Mouse (Mus musculus) kidney, postnatal 25 days (tissue): ENCODE measurements around the gene Dlec1.

Experiments
- DNase-seq, 2 experiments: peaks; one replicate each; pipeline ENCODE4 v3.0.0; 2021; ENCODE audit warnings: mixed read lengths in 2 of 2

Gene Dlec1

DNA sequence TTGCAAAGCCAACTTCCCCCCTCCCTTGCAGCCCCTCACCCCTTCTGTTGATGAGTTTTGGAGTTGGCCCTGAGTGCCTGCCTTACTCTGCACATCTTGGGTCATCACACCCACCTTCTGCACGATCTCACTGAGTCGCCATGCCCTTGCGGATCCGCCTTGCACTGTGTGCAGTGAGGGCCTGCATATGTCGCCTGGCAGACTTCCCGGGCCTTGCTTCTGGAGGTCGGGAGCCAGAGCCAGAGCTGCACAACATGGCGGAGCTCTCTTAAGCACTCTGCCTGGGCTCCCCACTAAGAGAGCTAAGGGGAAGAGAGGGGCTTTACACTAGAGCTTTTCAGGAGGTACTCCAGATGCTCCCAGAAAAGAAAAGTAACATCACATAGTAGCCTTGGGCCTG is 42.4 kb downstream of the Dlec1 start:
- no peak for DNase-seq

DNA sequence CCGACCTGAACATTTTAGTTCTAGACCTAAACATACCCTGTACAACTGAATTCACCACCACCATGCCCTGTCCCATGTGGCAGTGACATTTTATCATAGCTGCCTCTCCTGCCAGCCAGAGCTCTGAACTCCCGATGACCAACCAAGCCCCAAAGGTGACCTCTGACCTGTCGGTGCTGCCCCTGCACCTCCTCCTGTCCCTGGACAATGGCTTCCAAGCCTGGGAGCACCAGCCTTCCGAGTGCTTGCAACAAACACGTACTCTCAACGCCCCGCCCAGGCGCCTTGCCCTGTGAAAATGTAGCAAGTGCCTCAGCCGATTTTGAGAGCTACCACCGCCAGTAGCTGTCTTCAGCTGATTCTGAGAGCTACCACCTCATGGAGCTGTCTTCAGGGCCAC is 42.9 kb downstream of the Dlec1 start:
- DNase-seq = peak in 1 of 2 experiments; percentile 51

DNA sequence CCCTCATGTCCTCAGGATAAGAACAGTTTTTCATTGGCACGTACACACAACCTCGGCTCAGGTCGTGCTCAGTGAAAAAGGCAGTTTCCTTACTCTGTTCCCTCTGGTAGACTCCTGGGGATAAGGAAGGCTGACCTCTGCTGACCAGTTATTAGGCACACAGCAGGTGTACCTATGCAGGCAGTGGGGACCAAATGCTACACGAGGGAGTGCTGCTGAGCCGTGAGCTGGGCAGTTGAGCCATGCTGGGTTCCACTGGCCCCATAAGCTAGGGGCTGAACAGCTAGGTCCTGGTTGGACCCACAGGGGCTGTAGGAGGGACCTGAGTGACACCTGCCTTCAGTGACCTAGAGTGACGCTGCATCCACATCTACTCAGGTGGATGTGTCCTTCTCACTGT is 43.4 kb downstream of the Dlec1 start:
- DNase-seq = peak in 1 of 2 experiments; percentile 54

GRCm38 (mm10) chr9:119146098-119146770 is 44.0 kb downstream of the Dlec1 start:
- peak in 1 of 2 experiments; percentile 56 for DNase-seq

DNA sequence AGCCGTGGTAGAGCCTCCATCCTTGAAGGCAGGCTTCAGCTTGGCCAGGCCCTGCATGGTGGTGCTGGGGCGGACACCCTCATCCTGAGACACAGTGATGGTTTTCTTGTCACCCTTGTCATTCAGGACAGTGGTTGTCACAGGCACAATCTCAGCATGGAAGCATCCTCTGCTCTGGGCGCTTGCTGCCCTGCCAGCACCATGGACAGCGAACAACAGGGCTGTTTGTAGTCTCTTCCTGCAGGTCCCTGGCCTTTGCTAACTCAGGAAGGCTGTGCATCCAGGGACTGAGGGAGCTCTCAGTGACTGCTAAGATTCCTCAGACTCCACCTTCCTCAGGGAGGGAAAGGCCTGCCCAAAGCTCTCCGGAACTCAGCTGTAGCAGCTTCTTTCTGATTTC is 47.3 kb downstream of the Dlec1 start:
- DNase-seq = peak; percentile 65 to 71

GRCm38 (mm10) chr9:119151751-119152150 is 49.5 kb downstream of the Dlec1 start:
- DNase-seq = peak in 1 of 2 experiments; percentile 66

DNA sequence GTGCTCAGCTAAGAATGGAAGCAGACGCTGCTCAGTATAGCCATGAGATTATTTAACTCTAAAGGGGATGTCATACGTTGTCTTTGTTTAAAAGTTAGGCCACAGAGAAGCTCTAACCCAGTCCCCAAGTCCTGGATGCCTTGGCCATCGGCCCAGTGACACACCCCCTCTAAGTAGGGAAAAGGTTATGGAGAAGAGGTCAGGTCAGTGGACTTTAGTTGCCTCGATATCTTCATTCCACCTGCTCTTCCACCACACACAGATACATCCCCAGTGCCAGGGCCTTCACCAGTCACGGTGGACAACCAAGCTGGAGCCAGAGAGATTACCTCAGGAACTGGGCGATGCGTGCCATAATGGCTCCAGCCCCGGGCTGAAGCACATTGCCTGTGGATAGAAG is 53.1 kb downstream of the Dlec1 start:
- peak; percentile 80 to 84 for DNase-seq

DNA sequence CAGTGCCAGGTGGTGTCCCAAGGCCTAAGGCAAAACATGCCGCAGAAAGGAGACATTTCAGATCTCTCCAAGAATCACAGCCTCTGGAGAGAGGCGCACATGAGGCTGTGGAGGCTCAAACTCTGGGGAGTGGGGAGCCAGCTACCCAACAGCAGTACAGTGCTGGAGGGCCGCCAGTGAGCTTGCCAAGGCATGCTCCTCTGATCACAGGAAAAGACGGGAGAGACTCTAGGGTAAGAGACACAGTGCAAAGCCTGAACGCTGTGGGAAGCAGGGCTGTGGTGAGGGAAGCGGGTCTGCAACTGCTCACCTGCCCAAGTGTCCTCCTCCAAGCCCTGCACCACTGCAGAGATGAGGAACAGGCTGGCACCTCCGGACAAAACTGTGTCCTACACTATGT is 53.5 kb downstream of the Dlec1 start:
- peak; percentile 58 to 62 for DNase-seq

- DNase-seq = peak; percentile 92 to 95
These were observed 54.3 kb downstream of the Dlec1 start, which contains the start of gene Acaa1b for GRCm38 (mm10) chr9:119156278-119157201. Gene Acaa1b, minus strand, starts transcription at chr9:119157093.

DNA sequence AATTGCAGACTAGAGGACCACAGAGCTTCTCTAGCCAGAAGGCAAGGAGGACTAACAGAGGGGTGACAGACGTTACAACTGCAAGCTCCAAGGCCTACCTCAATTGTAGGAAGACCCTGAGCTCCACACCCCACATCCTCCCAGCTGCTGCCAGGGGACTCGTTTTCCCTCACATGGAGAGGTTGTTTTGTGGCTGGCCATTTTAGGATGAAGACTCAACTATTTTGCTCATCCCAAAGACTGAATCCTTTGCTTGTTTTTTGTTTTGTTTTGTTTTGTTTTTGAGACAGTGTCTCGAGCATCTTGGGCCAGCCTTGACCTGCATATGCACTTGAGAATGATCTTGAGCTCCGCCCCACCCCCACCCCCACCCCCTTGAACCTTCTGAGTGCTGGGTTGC is 56.6 kb downstream of the Dlec1 start, which contains the start of gene Gm47289:
Gene Gm47289 (plus strand): TSS at position 301 of the 400 bp plus-strand sequence.
- no peak for DNase-seq

- peak; percentile 86 to 92 for DNase-seq
These were observed 58.4 kb downstream of the Dlec1 start for GRCm38 (mm10) chr9:119160689-119161088.

GRCm38 (mm10) chr9:119164743-119165142 is 62.5 kb downstream of the Dlec1 start:
- peak; percentile 49 to 88 for DNase-seq

GRCm38 (mm10) chr9:119165548-119165947 is 63.3 kb downstream of the Dlec1 start:
- DNase-seq = peak; percentile 86 to 92

- no peak for DNase-seq
These were observed 65.3 kb downstream of the Dlec1 start for GRCm38 (mm10) chr9:119167608-119168007.

DNA sequence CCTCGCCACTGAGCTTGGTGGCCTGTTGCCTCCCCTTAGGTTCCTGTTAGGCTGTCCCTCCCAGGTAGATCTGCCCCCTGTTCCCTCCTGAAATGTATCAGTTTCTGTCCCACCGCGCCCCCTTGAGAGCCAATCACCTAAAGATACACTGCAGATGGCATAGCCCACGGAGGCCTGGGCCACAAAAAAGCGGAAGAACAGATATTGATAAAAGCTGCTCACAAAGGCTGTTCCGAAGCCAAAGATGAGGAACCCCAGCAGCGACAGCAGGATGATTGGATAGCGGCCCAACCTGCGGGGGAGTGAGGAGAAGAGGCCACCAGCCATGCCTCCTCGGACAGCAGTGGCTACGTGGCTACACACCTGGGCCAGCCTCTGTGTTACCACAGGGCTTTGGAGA is 77.0 kb downstream of the Dlec1 start:
- no peak for DNase-seq

DNA sequence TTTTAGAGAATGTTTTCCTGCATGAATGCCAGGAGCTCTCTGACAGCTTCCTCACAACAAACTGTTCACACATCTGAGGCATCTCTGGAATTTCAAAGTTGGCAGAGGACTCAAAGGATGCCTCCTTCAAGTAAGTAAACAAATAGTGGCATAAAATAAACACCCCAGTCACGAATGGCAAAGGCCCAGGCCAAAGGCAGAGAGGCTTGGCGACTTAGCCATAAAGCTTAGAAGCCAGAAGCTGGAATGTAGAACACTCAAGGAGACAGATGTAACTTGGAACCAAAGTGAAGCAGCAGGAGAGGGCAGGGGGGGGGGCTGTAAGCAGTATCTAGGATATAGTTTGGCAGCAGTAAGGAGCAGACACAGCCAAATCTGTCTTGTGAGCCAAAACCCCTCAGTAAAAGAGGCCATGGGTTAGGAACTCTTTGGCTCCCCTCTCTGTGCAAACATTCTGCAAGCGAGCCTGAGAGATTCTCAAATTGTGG is 79.0 kb downstream of the Dlec1 start:
- peak in 1 of 2 experiments; percentile 62 for DNase-seq

- peak; percentile 84 to 93 for DNase-seq
These were observed 90.1 kb downstream of the Dlec1 start for GRCm38 (mm10) chr9:119192202-119192990.
